Mouse (Mus musculus): ENCODE data around the gene Rab3a. TPM values are rescaled to one million over a fixed set of nuclear protein-coding genes. Genes with fewer than 3 reads are reported as not detected.

The Rab3a gene
- polyA plus RNA-seq, 1 experiment from 2014 or later: 18.9 TPM

DNA sequence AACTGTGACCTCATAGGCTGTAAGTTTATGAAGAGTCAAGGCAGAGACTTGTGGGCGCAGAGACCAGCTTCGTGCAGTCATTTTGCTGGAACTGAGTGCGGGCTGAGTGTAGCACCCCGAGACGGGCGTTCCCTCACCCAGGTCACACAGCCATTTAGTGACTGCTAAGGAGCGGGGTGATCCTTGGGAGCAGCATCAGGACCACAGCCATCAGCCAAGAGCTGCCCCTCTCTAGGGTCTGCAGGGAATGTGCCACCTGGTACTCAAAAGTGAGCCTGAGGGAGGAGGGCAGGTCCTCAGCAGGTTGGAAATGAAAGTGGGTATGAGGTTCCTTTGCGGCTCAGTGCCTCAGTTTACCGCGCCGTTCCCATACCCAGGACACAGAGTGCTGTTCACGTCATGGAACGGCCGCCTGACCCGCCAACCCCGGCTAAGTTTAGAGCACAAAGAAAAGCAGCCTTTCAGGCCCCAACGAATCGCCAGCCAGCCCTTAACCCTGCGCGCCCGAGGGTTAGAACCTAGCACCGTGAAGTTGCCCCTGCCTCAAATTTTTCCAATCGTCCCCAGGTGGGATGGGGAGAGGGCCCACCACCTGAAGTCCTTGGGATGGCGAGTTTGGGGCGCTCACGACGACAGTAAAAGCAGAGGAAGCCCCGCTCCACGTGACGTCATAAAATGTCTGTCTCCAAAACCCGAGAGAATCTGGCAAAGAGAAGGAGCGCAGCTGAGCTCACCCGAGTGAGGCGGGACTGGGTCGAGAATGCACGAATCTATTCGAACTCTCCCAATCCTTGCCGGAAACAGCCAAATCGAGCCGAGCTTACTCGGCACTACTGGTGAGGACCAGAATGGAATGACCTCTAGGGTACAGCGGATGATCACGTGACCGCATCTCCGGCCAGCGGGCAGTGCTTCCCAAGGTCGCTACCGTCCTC, 10.6 kb upstream of the Rab3a start:
- Histone ChIP-seq H3K4me2 (replicated peaks; ENCODE audit: low read depth) (peak overlapping the region; percentile 49), H3K4me3 (ENCODE audit: low read depth, low read length) (peak overlapping the region; percentile 28), H3K4me1 (replicated peaks; ENCODE audit: control insufficient read depth, insufficient read depth) (0 out of 2 replicates have a peak, but pooled peaks cover 3% of the 10 kb centered on the region), H3K27ac (replicated peaks) (no peak overlapping the region), H3K9me3 (ENCODE audit: control insufficient read depth, low read length) (no peaks in the 10 kb centered on the region), H3K27me3 (ENCODE audit: control insufficient read depth, insufficient read depth, low read length) (0 out of 2 replicates have a peak, but pooled peaks cover 5% of the 10 kb centered on the region), H3K36me3 (ENCODE audit: control insufficient read depth, insufficient read depth, low read length) (no peaks in the 10 kb centered on the region), H3K9ac (ENCODE audit: low read length) (peak overlapping the region; percentile 31; the same call in 1 of the 2 replicates)
- TF ChIP-seq CTCF (IDR thresholded peaks at IDR 0.05; ENCODE audit: low read depth) (no peak), EP300 (optimal IDR thresholded peaks at IDR 0.05) (no peak)
- ATAC-seq (ENCODE audit: low FRiP score, low TSS enrichment): peak; percentile 39; the same call in 1 of the 2 replicates
- WGBS: 7% methylated on average over 48 of the region's 48 CpGs
- DNase-seq (ENCODE audit: low spot score): no peak

DNA sequence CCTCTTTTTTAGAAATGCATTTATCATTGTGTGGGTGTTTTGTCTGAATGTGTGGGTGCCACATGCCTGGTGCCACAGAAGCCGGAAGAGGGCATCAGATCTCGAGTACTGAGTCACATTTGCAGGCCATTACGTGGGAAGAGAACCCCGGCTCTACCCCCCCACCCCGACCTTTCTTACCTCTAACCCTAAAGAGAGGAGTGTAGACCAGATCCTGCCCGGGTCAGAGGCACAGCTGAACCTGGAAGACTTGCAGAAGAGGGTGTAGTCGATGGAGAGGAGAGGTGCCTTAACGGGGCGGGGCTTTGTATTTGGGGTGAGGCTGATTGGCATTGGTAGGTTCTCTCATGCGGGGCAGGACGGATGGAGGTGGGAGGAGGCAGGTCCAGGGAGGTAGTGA, 9.7 kb upstream of the Rab3a start:
- ATAC-seq (ENCODE audit: low FRiP score, low TSS enrichment): no peak
- Histone ChIP-seq H3K9me3 (ENCODE audit: control insufficient read depth, low read length) (no peaks in the 10 kb centered on the region), H3K27me3 (ENCODE audit: control insufficient read depth, insufficient read depth, low read length) (0 out of 2 replicates have a peak, but pooled peaks cover 5% of the 10 kb centered on the region), H3K27ac (replicated peaks) (no peak overlapping the region), H3K4me2 (replicated peaks; ENCODE audit: low read depth) (no peak overlapping the region), H3K9ac (ENCODE audit: low read length) (no peak overlapping the region), H3K4me1 (replicated peaks; ENCODE audit: control insufficient read depth, insufficient read depth) (0 out of 2 replicates have a peak, but pooled peaks cover 3% of the 10 kb centered on the region), H3K36me3 (ENCODE audit: control insufficient read depth, insufficient read depth, low read length) (no peaks in the 10 kb centered on the region), H3K4me3 (ENCODE audit: low read depth, low read length) (no peak overlapping the region)
- TF ChIP-seq EP300 (optimal IDR thresholded peaks at IDR 0.05) (no peak), CTCF (IDR thresholded peaks at IDR 0.05; ENCODE audit: low read depth) (no peak)
- DNase-seq (ENCODE audit: low spot score): no peak
- 45% methylated on average over 11 of the region's 11 CpGs for WGBS

DNA sequence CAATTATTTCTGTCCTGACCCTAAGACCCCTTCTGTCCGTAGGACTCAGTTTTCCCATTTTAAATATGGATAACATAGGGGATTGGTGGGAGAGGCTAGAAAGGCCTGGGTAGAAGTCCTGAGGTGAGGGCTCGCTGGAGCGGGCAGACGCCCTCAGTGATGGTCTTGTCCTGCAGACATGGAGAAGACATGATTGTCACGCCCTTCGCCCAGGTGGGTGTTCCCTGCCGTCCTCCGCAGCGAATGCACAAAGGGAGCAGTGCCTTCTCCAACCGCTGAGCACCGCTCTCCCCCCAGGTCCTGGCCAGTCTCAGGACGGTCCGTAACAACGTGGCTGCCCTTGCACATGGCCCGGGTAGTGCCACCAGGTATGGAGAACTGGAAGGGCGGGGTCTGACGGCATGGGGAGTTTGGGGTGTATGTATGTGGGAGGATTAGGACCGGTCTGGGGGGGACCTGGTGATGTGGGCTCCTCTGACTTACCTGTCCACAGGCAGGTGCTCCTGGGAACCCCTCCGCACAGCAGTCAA, 8.7 kb upstream of the Rab3a start:
- no peak for DNase-seq (ENCODE audit: low spot score)
- Histone ChIP-seq H3K27me3 (ENCODE audit: control insufficient read depth, insufficient read depth, low read length) (0 out of 2 replicates have a peak, but pooled peaks cover 5% of the 10 kb centered on the region), H3K9me3 (ENCODE audit: control insufficient read depth, low read length) (no peaks in the 10 kb centered on the region), H3K27ac (replicated peaks) (no peak overlapping the region), H3K36me3 (ENCODE audit: control insufficient read depth, insufficient read depth, low read length) (no peaks in the 10 kb centered on the region), H3K4me2 (replicated peaks; ENCODE audit: low read depth) (no peak overlapping the region), H3K4me1 (replicated peaks; ENCODE audit: control insufficient read depth, insufficient read depth) (0 out of 2 replicates have a peak, but pooled peaks cover 3% of the 10 kb centered on the region), H3K4me3 (ENCODE audit: low read depth, low read length) (no peak overlapping the region), H3K9ac (ENCODE audit: low read length) (no peak overlapping the region)
- WGBS: 55% methylated on average over 19 of the region's 19 CpGs
- TF ChIP-seq CTCF (IDR thresholded peaks at IDR 0.05; ENCODE audit: low read depth) (peak; percentile 16; the same call in 1 of the 2 replicates), EP300 (optimal IDR thresholded peaks at IDR 0.05) (no peak)
- ATAC-seq (ENCODE audit: low FRiP score, low TSS enrichment): peak; percentile 5; the same call in 1 of the 2 replicates

DNA sequence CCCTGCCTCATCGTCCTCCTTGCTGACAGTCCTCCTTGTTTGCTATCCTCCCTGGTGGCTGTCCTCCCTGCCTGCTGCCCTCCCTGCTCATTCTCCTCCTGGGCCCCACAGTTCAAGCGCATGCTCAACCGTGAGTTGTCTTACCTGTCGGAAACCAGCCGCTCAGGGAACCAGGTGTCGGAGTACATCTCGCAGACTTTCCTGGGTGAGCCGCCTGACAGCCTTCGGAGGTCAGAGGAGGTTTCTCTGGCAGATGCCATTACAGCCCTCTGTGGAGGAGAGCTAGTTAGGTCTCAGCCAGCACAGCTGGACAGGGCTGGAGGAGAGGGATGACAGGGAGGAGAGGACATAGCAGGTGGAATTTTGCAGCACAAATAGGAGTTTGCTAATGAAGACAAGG, 7.8 kb upstream of the Rab3a start:
- 50% methylated on average over 9 of the region's 9 CpGs for WGBS
- ATAC-seq (ENCODE audit: low FRiP score, low TSS enrichment): no peak
- 0 out of 2 replicates have a peak, but pooled peaks cover 5% of the 10 kb centered on the region for H3K27me3 ChIP-seq (ENCODE audit: control insufficient read depth, insufficient read depth, low read length)

DNA sequence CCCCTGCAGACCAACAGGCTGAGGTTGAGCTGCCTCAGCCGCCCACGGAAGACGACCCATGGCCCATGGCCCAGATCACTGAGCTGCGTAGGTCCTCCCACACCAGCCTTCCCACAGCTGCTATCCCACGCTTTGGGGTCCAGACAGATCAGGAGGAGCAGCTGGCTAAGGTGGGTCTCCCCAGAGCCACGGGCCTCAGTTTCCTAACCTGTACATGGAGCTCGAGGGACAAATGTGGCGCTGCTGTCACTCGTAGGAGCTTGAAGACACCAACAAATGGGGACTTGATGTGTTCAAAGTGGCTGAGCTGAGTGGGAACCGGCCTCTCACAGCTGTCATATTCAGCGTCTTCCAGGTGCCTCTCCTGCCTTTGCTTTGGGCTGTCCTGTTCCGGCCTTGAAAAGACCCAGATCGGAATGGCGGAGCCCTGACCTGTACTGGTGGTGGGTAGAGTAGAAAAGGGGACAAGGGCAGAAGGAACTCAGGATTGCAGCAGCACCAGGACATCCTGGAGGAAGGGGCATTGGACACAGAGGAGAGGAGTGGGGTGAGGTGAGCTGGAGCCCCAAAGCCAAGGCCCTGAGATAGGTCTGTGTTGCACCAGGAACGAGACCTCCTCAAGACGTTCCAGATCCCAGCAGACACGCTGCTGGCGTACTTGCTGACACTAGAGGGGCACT, 7.1 kb upstream of the Rab3a start:
- 0 out of 2 replicates have a peak, but pooled peaks cover 4% of the 10 kb centered on the region for H3K27me3 ChIP-seq (ENCODE audit: control insufficient read depth, insufficient read depth, low read length)
- 82% methylated on average over 18 of the region's 18 CpGs for WGBS
- H3K27ac ChIP-seq (replicated peaks): no peak overlapping the region
- no peaks in the 10 kb centered on the region for H3K9me3 ChIP-seq (ENCODE audit: control insufficient read depth, low read length)
- no peak for TF ChIP-seq EP300 (optimal IDR thresholded peaks at IDR 0.05)
- no peak for TF ChIP-seq CTCF (IDR thresholded peaks at IDR 0.05; ENCODE audit: low read depth)
- ATAC-seq (ENCODE audit: low FRiP score, low TSS enrichment) (no peak), DNase-seq (ENCODE audit: low spot score) (no peak)
- no peaks in the 10 kb centered on the region for H3K36me3 ChIP-seq (ENCODE audit: control insufficient read depth, insufficient read depth, low read length)
- H3K4me2 ChIP-seq (replicated peaks; ENCODE audit: low read depth): no peak overlapping the region
- 0 out of 2 replicates have a peak, but pooled peaks cover 3% of the 10 kb centered on the region for H3K4me1 ChIP-seq (replicated peaks; ENCODE audit: control insufficient read depth, insufficient read depth)
- H3K9ac ChIP-seq (ENCODE audit: low read length): no peak overlapping the region
- no peak overlapping the region for H3K4me3 ChIP-seq (ENCODE audit: low read depth, low read length)

More for the DNA sequence above, 7.8 kb upstream of the Rab3a start:
- Histone ChIP-seq H3K9ac (ENCODE audit: low read length) (no peak overlapping the region), H3K4me1 (replicated peaks; ENCODE audit: control insufficient read depth, insufficient read depth) (0 out of 2 replicates have a peak, but pooled peaks cover 3% of the 10 kb centered on the region), H3K27ac (replicated peaks) (no peak overlapping the region), H3K36me3 (ENCODE audit: control insufficient read depth, insufficient read depth, low read length) (no peaks in the 10 kb centered on the region), H3K4me2 (replicated peaks; ENCODE audit: low read depth) (no peak overlapping the region), H3K4me3 (ENCODE audit: low read depth, low read length) (no peak overlapping the region), H3K9me3 (ENCODE audit: control insufficient read depth, low read length) (no peaks in the 10 kb centered on the region)
- no peak for DNase-seq (ENCODE audit: low spot score)
- TF ChIP-seq CTCF (IDR thresholded peaks at IDR 0.05; ENCODE audit: low read depth): no peak
- no peak for TF ChIP-seq EP300 (optimal IDR thresholded peaks at IDR 0.05)

Measured in stomach, postnatal 0 days (tissue).